Mouse (Mus musculus) heart, postnatal 0 days (tissue): ENCODE measurements around the gene Cyth1.

Experiments
- CTCF ChIP-seq: IDR thresholded peaks from 2 replicates; pipeline ENCODE4 v1.5.1; 2016; ENCODE audit warnings: antibody characterized with exemption, control low read depth, low read depth
- EP300 ChIP-seq: IDR thresholded peaks from 2 replicates; pipeline ENCODE4 v1.6.1; 2016; ENCODE audit warnings: antibody characterized with exemption, low read depth

DNA sequence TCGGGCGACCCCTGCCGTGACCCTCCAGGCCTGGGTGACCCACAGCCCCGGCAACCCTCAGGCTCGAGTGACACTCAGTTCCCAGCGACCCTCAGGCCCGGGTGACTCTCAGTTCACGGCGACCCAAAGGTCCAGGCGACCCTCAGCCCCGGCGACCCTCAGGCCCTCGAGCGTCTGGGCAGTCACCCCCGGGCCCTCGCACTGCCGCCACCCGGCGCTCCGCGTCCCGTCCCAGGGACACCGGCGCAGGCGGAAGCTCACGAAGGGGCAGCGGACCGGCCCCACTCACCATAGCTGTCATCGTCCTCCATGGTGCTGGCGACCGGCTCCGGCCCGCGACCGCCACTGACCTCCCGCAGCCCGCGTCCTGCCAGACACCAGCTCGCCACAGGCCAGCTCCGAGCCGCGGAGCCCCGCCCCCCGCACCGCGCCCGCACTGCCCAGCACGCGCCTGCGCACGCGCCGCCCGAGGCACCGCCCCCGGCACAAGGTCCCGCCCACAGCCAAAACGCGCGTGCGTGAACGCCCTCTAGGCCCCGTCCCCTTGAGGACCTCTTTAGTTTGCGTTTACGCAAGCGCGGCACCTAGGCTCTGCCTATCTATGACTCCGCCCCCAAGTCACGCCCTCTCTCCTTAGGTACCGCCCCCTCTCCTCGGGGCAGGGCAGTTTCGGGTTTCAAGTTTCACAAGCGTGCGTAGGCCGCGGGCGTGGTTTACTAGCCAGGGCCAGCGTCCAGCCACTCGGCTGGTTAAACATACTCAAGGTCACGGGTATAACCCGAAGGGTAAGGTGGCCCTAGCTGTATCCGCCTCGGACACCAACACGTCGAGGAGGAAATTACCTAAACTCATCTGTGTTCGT lies at the start of gene Cyth1:
- TF ChIP-seq CTCF (no peak), EP300 (no peak)
